Mouse (Mus musculus): ENCODE data around the gene Gpr55.

Gpr55 gene

GRCm38 (mm10) chr1:85919621-85920020 lies 41.2 kb downstream of the Gpr55 start:
- DNase-seq (ENCODE audit: low spot score in 2 of 2): no peak

GRCm38 (mm10) chr1:85916830-85917450 lies 43.9 kb downstream of the Gpr55 start:
- no peak for DNase-seq (ENCODE audit: low spot score in 2 of 2)

- DNase-seq (ENCODE audit: low spot score in 2 of 2): no peak
Observed at GRCm38 (mm10) chr1:85915890-85916289, 44.9 kb downstream of the Gpr55 start.

GRCm38 (mm10) chr1:85913078-85913755 lies 47.6 kb downstream of the Gpr55 start:
- no peak for DNase-seq (ENCODE audit: low spot score in 2 of 2)

- no peak for DNase-seq (ENCODE audit: low spot score in 2 of 2)
Observed at GRCm38 (mm10) chr1:85908754-85909590, 51.8 kb downstream of the Gpr55 start.

GRCm38 (mm10) chr1:85906892-85907291 lies 53.9 kb downstream of the Gpr55 start:
- no peak for DNase-seq (ENCODE audit: low spot score in 2 of 2)

GRCm38 (mm10) chr1:85902108-85902561 lies 58.7 kb downstream of the Gpr55 start:
- DNase-seq (ENCODE audit: low spot score in 2 of 2): no peak

GRCm38 (mm10) chr1:85901516-85902107 lies 59.2 kb downstream of the Gpr55 start:
- DNase-seq (ENCODE audit: low spot score in 2 of 2): no peak

- no peak for DNase-seq (ENCODE audit: low spot score in 2 of 2)
Observed at GRCm38 (mm10) chr1:85900521-85901333, 60.1 kb downstream of the Gpr55 start.

GRCm38 (mm10) chr1:85899388-85899761 lies 61.4 kb downstream of the Gpr55 start:
- no peak for DNase-seq (ENCODE audit: low spot score in 2 of 2)

- no peak for DNase-seq (ENCODE audit: low spot score in 2 of 2)
Observed at GRCm38 (mm10) chr1:85898761-85899387, 61.9 kb downstream of the Gpr55 start.

- DNase-seq (ENCODE audit: low spot score in 2 of 2): no peak
Observed at GRCm38 (mm10) chr1:85897901-85898760, 62.7 kb downstream of the Gpr55 start.

- DNase-seq (ENCODE audit: low spot score in 2 of 2): no peak
Observed at GRCm38 (mm10) chr1:85896781-85897700, 63.8 kb downstream of the Gpr55 start.

- DNase-seq (ENCODE audit: low spot score in 2 of 2): no peak
Observed at GRCm38 (mm10) chr1:85896110-85896509, 64.7 kb downstream of the Gpr55 start.

- DNase-seq (ENCODE audit: low spot score in 2 of 2): peak; percentile 55 to 71
Observed at GRCm38 (mm10) chr1:85895391-85895837, 65.4 kb downstream of the Gpr55 start.

- no peak for DNase-seq (ENCODE audit: low spot score in 2 of 2)
Observed at GRCm38 (mm10) chr1:85894748-85895360, 66.0 kb downstream of the Gpr55 start.

GRCm38 (mm10) chr1:85894231-85894747 lies 66.5 kb downstream of the Gpr55 start, which contains the start of gene Itm2c:
Gene Itm2c, plus strand, starts transcription at chr1:85894281.
- DNase-seq (ENCODE audit: low spot score in 2 of 2): peak; percentile 75

Data from spleen, postnatal 36 days (tissue).